Mouse (Mus musculus) erythroblast, adult 5-6 weeks (primary cell): ENCODE measurements around the gene Irf5. TPM values are rescaled to one million over a fixed set of nuclear protein-coding genes. Genes with fewer than 3 reads are reported as not detected.

ENCODE experiments used
- total RNA-seq, 2 experiments: library from RNA; stranded (forward) in 1 of 2; stranded (reverse) in 1 of 2; fragments of 150-400 nt in 1 of 2; fragments of 200-764, 138-1000 nt in 1 of 2; gene quantifications; 2 replicates each; pipeline versions ENCODE4 v1.2.3 to v1.2.4; 2015 to 2017; ENCODE audit warnings: low replicate concordance in 2 of 2

Gene Irf5
- total RNA-seq, 2 experiments from 2014 or later, result 6.6 to 11.9 TPM

Other genes starting within 250 kb of the Irf5 start
- gene Fam71f2, start 247.0 kb upstream of the Irf5 start, total RNA-seq (2015; ENCODE audit: low replicate concordance), result not detected in 2 replicates
- gene Fam71f2, start 247.0 kb upstream of the Irf5 start, total RNA-seq (2017; ENCODE audit: low replicate concordance), result not detected in 2 replicates
- gene Fam71f1, start 207.5 kb upstream of the Irf5 start, total RNA-seq (2015; ENCODE audit: low replicate concordance), result not detected in 2 replicates
- not detected in 2 replicates for gene Fam71f1, start 207.5 kb upstream of the Irf5 start, total RNA-seq (2017; ENCODE audit: low replicate concordance)
- 23.1 and 25.1 TPM in 2 replicates for gene Calu, start 178.6 kb upstream of the Irf5 start, total RNA-seq (2015; ENCODE audit: low replicate concordance)
- gene Calu, start 178.6 kb upstream of the Irf5 start, total RNA-seq (2017; ENCODE audit: low replicate concordance), result 34.1 and 52.3 TPM in 2 replicates
- gene Opn1sw, start 138.2 kb upstream of the Irf5 start, total RNA-seq (2015; ENCODE audit: low replicate concordance), result not detected in 2 replicates
- not detected in 2 replicates for gene Opn1sw, start 138.2 kb upstream of the Irf5 start, total RNA-seq (2017; ENCODE audit: low replicate concordance)
- gene Ccdc136, start 130.3 kb upstream of the Irf5 start, total RNA-seq (2015; ENCODE audit: low replicate concordance), result not detected in 2 replicates
- not detected in 2 replicates for gene Ccdc136, start 130.3 kb upstream of the Irf5 start, total RNA-seq (2017; ENCODE audit: low replicate concordance)
- not detected in 2 replicates for gene Flnc, start 93.4 kb upstream of the Irf5 start, total RNA-seq (2015; ENCODE audit: low replicate concordance)
- gene Flnc, start 93.4 kb upstream of the Irf5 start, total RNA-seq (2017; ENCODE audit: low replicate concordance), result not detected in 2 replicates
- gene Atp6v1f, start 58.9 kb upstream of the Irf5 start, total RNA-seq (2015; ENCODE audit: low replicate concordance), result 61.9 and 77.2 TPM in 2 replicates
- 27.2 and 37.2 TPM in 2 replicates for gene Atp6v1f, start 58.9 kb upstream of the Irf5 start, total RNA-seq (2017; ENCODE audit: low replicate concordance)
- gene Atp6v1fnb, start 55.2 kb upstream of the Irf5 start, total RNA-seq (2015; ENCODE audit: low replicate concordance), result not detected in 2 replicates
- gene Atp6v1fnb, start 55.2 kb upstream of the Irf5 start, total RNA-seq (2017; ENCODE audit: low replicate concordance), result not detected in 2 replicates
- not detected in 2 replicates for gene Kcp, start 18.7 kb upstream of the Irf5 start, total RNA-seq (2015; ENCODE audit: low replicate concordance)
- not detected in 2 replicates for gene Kcp, start 18.7 kb upstream of the Irf5 start, total RNA-seq (2017; ENCODE audit: low replicate concordance)
- 16.3 and 34.7 TPM in 2 replicates for gene Tnpo3, start 83.3 kb downstream of the Irf5 start, total RNA-seq (2015; ENCODE audit: low replicate concordance)
- gene Tnpo3, start 83.3 kb downstream of the Irf5 start, total RNA-seq (2017; ENCODE audit: low replicate concordance), result 22.6 and 26.1 TPM in 2 replicates
- gene Tspan33, start 167.6 kb downstream of the Irf5 start, total RNA-seq (2015; ENCODE audit: low replicate concordance), result 246 and 272 TPM in 2 replicates
- 487 and 489 TPM in 2 replicates for gene Tspan33, start 167.6 kb downstream of the Irf5 start, total RNA-seq (2017; ENCODE audit: low replicate concordance)
- gene Smo, start 208.9 kb downstream of the Irf5 start, total RNA-seq (2015; ENCODE audit: low replicate concordance), result 3.3 and 4.0 TPM in 2 replicates
- 0.60 and 2.6 TPM in 2 replicates for gene Smo, start 208.9 kb downstream of the Irf5 start, total RNA-seq (2017; ENCODE audit: low replicate concordance)
- 7.1 and 15.2 TPM in 2 replicates for gene Ahcyl2, start 241.4 kb downstream of the Irf5 start, total RNA-seq (2015; ENCODE audit: low replicate concordance)
- gene Ahcyl2, start 241.4 kb downstream of the Irf5 start, total RNA-seq (2017; ENCODE audit: low replicate concordance), result 9.6 and 20.3 TPM in 2 replicates